Mouse (Mus musculus): Measurements from ENCODE around the gene Orc1. TPM values are rescaled to one million over a fixed set of nuclear protein-coding genes. Genes with fewer than 3 reads are reported as not detected.

Gene Orc1
- 0.08 TPM in 1 of 2 replicates, not detected in the other for polyA plus RNA-seq (2021; fragmentation: Nextera tagmentation)
- long read RNA-seq, experiment 1, partial matches to known transcripts: 0 of 2 reads
- long read RNA-seq, experiment 1, other reads (novel, unspliced or antisense): 0 of 2 reads
- long read RNA-seq, experiment 2, partial matches to known transcripts: 0 of 2 reads
- long read RNA-seq, experiment 2, other reads (novel, unspliced or antisense): 2 of 2 reads

GRCm38 (mm10) chr4:108578840-108579742 lies at the start of gene Orc1, which contains the start of gene Prpf38a:
TSS of gene Orc1 (plus strand) at chr4:108579423.
TSS of gene Prpf38a (minus strand) at chr4:108579336.

GRCm38 (mm10) chr4:108619587-108620341 lies 40.5 kb downstream of the Orc1 start, which contains the start of gene Cc2d1b:
TSS of gene Cc2d1b (plus strand) at chr4:108619940.

Other genes with a start within 250 kb of the Orc1 start
- gene Shisal2a, start 196.1 kb upstream of the Orc1 start, polyA plus RNA-seq (2021; fragmentation: Nextera tagmentation): not detected in 2 replicates
- 13.9 and 14.7 TPM in 2 replicates for gene Gpx7, start 172.5 kb upstream of the Orc1 start, polyA plus RNA-seq (2021; fragmentation: Nextera tagmentation)
- 4.7 and 6.3 TPM in 2 replicates for gene Tut4, start 120.0 kb upstream of the Orc1 start, polyA plus RNA-seq (2021; fragmentation: Nextera tagmentation)
- gene Prpf38a, start 87 bp upstream of the Orc1 start, polyA plus RNA-seq (2021; fragmentation: Nextera tagmentation): 23.2 and 26.6 TPM in 2 replicates
- 7.3 and 7.8 TPM in 2 replicates for gene Cc2d1b, start 40.5 kb downstream of the Orc1 start, polyA plus RNA-seq (2021; fragmentation: Nextera tagmentation)
- gene 3110021N24Rik, start 140.2 kb downstream of the Orc1 start, polyA plus RNA-seq (2021; fragmentation: Nextera tagmentation): 0.87 and 2.4 TPM in 2 replicates
- gene Zfyve9, start 201.4 kb downstream of the Orc1 start, polyA plus RNA-seq (2021; fragmentation: Nextera tagmentation): 9.5 and 11.1 TPM in 2 replicates